In the genomic region with DNA sequence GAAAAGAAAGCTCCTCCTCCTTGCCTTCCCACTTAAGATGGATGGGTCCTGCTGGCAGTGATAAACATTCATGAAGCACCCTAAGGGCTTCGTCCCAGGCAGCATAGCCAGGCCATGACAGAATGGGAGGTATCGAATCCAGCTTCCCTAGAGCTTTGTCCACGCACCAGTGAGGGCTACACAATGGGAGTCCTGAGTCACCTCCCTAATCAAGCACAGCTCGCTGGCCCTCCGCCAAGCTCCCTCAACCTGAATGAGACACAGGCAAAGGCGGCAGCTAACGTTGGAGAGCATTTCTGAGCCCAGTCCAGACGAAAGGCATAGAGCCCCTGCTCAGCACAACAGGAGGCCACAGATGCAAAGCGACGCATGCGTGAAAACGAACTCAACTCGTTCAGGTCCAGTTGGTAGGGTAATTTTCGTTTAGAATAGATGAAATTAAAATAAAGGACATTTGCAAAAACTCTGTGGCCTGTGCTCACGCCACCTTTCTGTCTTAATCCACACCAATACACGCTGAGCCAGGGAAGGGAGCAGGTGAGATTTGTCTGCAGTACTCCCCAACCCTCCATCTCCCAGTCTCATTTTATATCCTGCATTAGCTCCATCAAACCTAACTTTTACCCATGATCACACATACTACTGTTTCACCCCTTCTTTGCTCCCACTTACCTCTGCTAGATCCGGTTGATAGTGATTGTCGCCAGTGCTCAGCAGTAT, we compare ENCODE assay signal across 9 mouse cellular contexts.
DNase-seq lines count a peak whose midpoint lies in the region; ATAC-seq and TF ChIP-seq lines count a peak whose summit lies in the region.
"Had no signal": no experiment of that assay in that cellular context is flagged by ENCODE, and none has a peak within 500 bp of the region (broad histone marks: within the 10 kb centered on the region; RNA-seq: fewer than 3 reads in every experiment).

No protein-coding gene starts in this region.

- TF ChIP-seq POLR2A in cerebellum, adult 2 months (IDR thresholded peaks at IDR 0.05; ENCODE audit: borderline replicate concordance, insufficient read depth, low read length): no peak

- H3K9ac ChIP-seq in kidney, embryonic 16.5 days (replicated peaks; ENCODE audit: low read length): no peak overlapping the region; the same call in 1 of the 2 replicates
- peak overlapping the region; percentile 45 for H3K9ac ChIP-seq in forebrain, embryonic 16.5 days (replicated peaks; ENCODE audit: low read depth, low read length)
- H3K9ac ChIP-seq in hindbrain, embryonic 14.5 days: peak overlapping the region; percentile 49
- H3K9ac ChIP-seq in lung, postnatal 0 days (replicated peaks; ENCODE audit: low read depth): no peak overlapping the region

- H3K4me1 ChIP-seq in kidney, embryonic 16.5 days (ENCODE audit: insufficient read depth, low read length): no peaks in the 10 kb centered on the region; the same call in 1 of the 2 replicates
- peaks cover 11% of the 10 kb centered on the region for H3K4me1 ChIP-seq in cerebellum, adult 2 months (ENCODE audit: control insufficient read depth, insufficient read depth, low read length)
- H3K4me1 ChIP-seq in forebrain, embryonic 16.5 days (replicated peaks; ENCODE audit: control insufficient read depth, insufficient read depth, low read length): peaks cover 15% of the 10 kb centered on the region
- peaks cover 16% of the 10 kb centered on the region for H3K4me1 ChIP-seq in hindbrain, embryonic 14.5 days (replicated peaks; ENCODE audit: control insufficient read depth, insufficient read depth, low read length)
- H3K4me1 ChIP-seq in lung, postnatal 0 days (ENCODE audit: insufficient read depth, low read depth, low read length): no peaks in the 10 kb centered on the region

- no peaks in the 10 kb centered on the region for H3K27me3 ChIP-seq in kidney, embryonic 16.5 days (ENCODE audit: insufficient read depth, low read length)
- H3K27me3 ChIP-seq in cerebellum, adult 2 months (ENCODE audit: control insufficient read depth, insufficient read depth, low read length): no peaks in the 10 kb centered on the region
- no peaks in the 10 kb centered on the region for H3K27me3 ChIP-seq in forebrain, embryonic 16.5 days (replicated peaks; ENCODE audit: control insufficient read depth, insufficient read depth, low read length)
- H3K27me3 ChIP-seq in hindbrain, embryonic 14.5 days (ENCODE audit: control insufficient read depth, insufficient read depth, low read length): no peaks in the 10 kb centered on the region
- no peaks in the 10 kb centered on the region for H3K27me3 ChIP-seq in lung, postnatal 0 days (replicated peaks; ENCODE audit: insufficient read depth, low read length)
- H3K27me3 ChIP-seq: CH12.LX had no signal

- no peak overlapping the region for H3K27ac ChIP-seq in kidney, embryonic 16.5 days (ENCODE audit: low read length)
- no peak overlapping the region for H3K27ac ChIP-seq in cerebellum, adult 2 months (ENCODE audit: insufficient read depth, low read length)
- H3K27ac ChIP-seq in forebrain, embryonic 16.5 days (ENCODE audit: low read length): peak overlapping the region; percentile 67
- H3K27ac ChIP-seq in hindbrain, embryonic 14.5 days: peak overlapping the region; percentile 76
- no peak overlapping the region for H3K27ac ChIP-seq in lung, postnatal 0 days (ENCODE audit: low read length)

- no peak for TF ChIP-seq CTCF in cerebellum, adult 2 months (IDR thresholded peaks at IDR 0.05; ENCODE audit: borderline replicate concordance, insufficient read depth, low read depth, low read length)
- no peak for TF ChIP-seq CTCF in lung, postnatal 0 days (IDR thresholded peaks at IDR 0.05)

- ATAC-seq in kidney, embryonic 16.5 days (ENCODE audit: low FRiP score, low TSS enrichment): peak; percentile 88
- peak; percentile 90 for ATAC-seq in forebrain, embryonic 16.5 days
- ATAC-seq in hindbrain, embryonic 14.5 days (ENCODE audit: low FRiP score): peak; percentile 77
- peak; percentile 57 for ATAC-seq in lung, postnatal 0 days
- ATAC-seq in monocyte, adult 5-6 weeks (replicated peaks; ENCODE audit: insufficient number of reproducible peaks, low FRiP score, low TSS enrichment, poor library complexity, severe bottlenecking): no peak

- no peak overlapping the region for H3K4me3 ChIP-seq in kidney, embryonic 16.5 days (ENCODE audit: low read length)
- peak overlapping the region; percentile 27 for H3K4me3 ChIP-seq in cerebellum, adult 2 months (replicated peaks; ENCODE audit: insufficient read depth, low read depth, low read length)
- H3K4me3 ChIP-seq in forebrain, embryonic 16.5 days (replicated peaks; ENCODE audit: low read length): peak overlapping the region; percentile 6; the same call in 1 of the 2 replicates
- H3K4me3 ChIP-seq in hindbrain, embryonic 14.5 days (replicated peaks; ENCODE audit: low read length): 0 out of 2 replicates have a peak overlapping the region, but pooled peaks have one; percentile 9
- no peak overlapping the region for H3K4me3 ChIP-seq in lung, postnatal 0 days (ENCODE audit: low read depth, low read length)

- DNase-seq in kidney, adult 8-10 months: no peak
- peak; percentile 81 to 87 for DNase-seq in cerebellum, adult 2 months
- peak; percentile 79 for DNase-seq in hindbrain, embryonic 14.5 days (ENCODE audit: low spot score)
- DNase-seq in lung, postnatal 0 days (ENCODE audit: low spot score): peak; percentile 61
- DNase-seq in retina, embryonic 14.5 days (ENCODE audit: low spot score): peak; percentile 69

- no peaks in the 10 kb centered on the region for H3K36me3 ChIP-seq in kidney, embryonic 16.5 days (ENCODE audit: insufficient read depth, low read length)
- H3K36me3 ChIP-seq in forebrain, embryonic 16.5 days (ENCODE audit: control insufficient read depth, insufficient read depth): no peaks in the 10 kb centered on the region
- H3K36me3 ChIP-seq in hindbrain, embryonic 14.5 days (replicated peaks; ENCODE audit: control insufficient read depth, insufficient read depth): no peaks in the 10 kb centered on the region
- H3K36me3 ChIP-seq in lung, postnatal 0 days (ENCODE audit: insufficient read depth, low read length): no peaks in the 10 kb centered on the region

- 33% methylated on average over 18 of the region's 18 CpGs for WGBS in kidney, embryonic 16.5 days
- WGBS in cerebellum, adult 2 months: 14% methylated on average over 18 of the region's 18 CpGs
- WGBS in forebrain, embryonic 16.5 days: 14% methylated on average over 18 of the region's 18 CpGs
- 14% methylated on average over 18 of the region's 18 CpGs for WGBS in hindbrain, embryonic 14.5 days
- 18% methylated on average over 18 of the region's 18 CpGs for WGBS in lung, postnatal 0 days

- peak overlapping the region; percentile 37 for H3K4me2 ChIP-seq in kidney, embryonic 16.5 days (replicated peaks; ENCODE audit: low read depth, low read length)
- H3K4me2 ChIP-seq in forebrain, embryonic 16.5 days (ENCODE audit: low read length): peak overlapping the region; percentile 41
- H3K4me2 ChIP-seq in hindbrain, embryonic 14.5 days (replicated peaks): peak overlapping the region; percentile 49
- no peak overlapping the region for H3K4me2 ChIP-seq in lung, postnatal 0 days (replicated peaks; ENCODE audit: low read depth, low read length)

- TF ChIP-seq EP300 in lung, postnatal 0 days (IDR thresholded peaks at IDR 0.05): no peak

- no peaks in the 10 kb centered on the region for H3K9me3 ChIP-seq in kidney, embryonic 16.5 days (ENCODE audit: low read length)
- H3K9me3 ChIP-seq in forebrain, embryonic 16.5 days (ENCODE audit: control insufficient read depth, low read length): no peaks in the 10 kb centered on the region
- H3K9me3 ChIP-seq in hindbrain, embryonic 14.5 days (ENCODE audit: control insufficient read depth, low read length): no peaks in the 10 kb centered on the region
- H3K9me3 ChIP-seq in lung, postnatal 0 days (ENCODE audit: low read length): no peaks in the 10 kb centered on the region

Comparison
In these comparisons a context has a peak if more than half of its experiments do, and no peak if none do; other contexts are left out.
1. H3K27ac ChIP-seq: peak in forebrain, embryonic 16.5 days (single experiment) and hindbrain, embryonic 14.5 days (single experiment); none in kidney, embryonic 16.5 days (single experiment), cerebellum, adult 2 months (single experiment) and lung, postnatal 0 days (single experiment).
2. H3K4me3 ChIP-seq: peak in cerebellum, adult 2 months (single experiment), forebrain, embryonic 16.5 days (single experiment) and hindbrain, embryonic 14.5 days (single experiment); none in kidney, embryonic 16.5 days (single experiment) and lung, postnatal 0 days (single experiment).
3. H3K9ac ChIP-seq: peak in forebrain, embryonic 16.5 days (single experiment) and hindbrain, embryonic 14.5 days (single experiment); none in kidney, embryonic 16.5 days (single experiment) and lung, postnatal 0 days (single experiment).
4. DNase-seq: peak in cerebellum, adult 2 months (2 of 2), hindbrain, embryonic 14.5 days (single experiment), lung, postnatal 0 days (single experiment) and retina, embryonic 14.5 days (single experiment); none in kidney, adult 8-10 months (0 of 2).